Mouse (Mus musculus) limb, embryonic 11.5 days (tissue): ENCODE measurements around the gene Aldh3a2. TPM values are rescaled to one million over a fixed set of nuclear protein-coding genes. Genes with fewer than 3 reads are reported as not detected.
A peak's percentile ranks its signal among the peaks of the same experiment; 100 is the strongest.
"Not testable (repeated sequence)": the region's sequence is repeated elsewhere in the genome, so short reads cannot be mapped to it uniquely, and the experiment has no call there.

Experiments
- ATAC-seq: fragments of 200-750 bp; cut with Nextera tagmentation; 2 replicates; pipeline ENCODE4 v1.8.0; 2017; ENCODE audit warnings: low read depth; ENCODE audit not compliant: insufficient number of reproducible peaks, low FRiP score, low TSS enrichment
- DNase-seq: peaks from one replicate; pipeline ENCODE4 v3.0.0-alpha.2; 2015; ENCODE audit warnings: low spot score
- H3K27ac ChIP-seq: fragments of 300-500 bp; sonication (generic); replicated peaks from 2 replicates; pipeline ENCODE4 v1.5.1; 2014; ENCODE audit warnings: low read depth, mild to moderate bottlenecking, low read length
- H3K27me3 ChIP-seq: fragments of 300-500 bp; sonication (generic); 2 replicates; pipeline ENCODE4 v1.6.1; 2014; ENCODE audit warnings: mild to moderate bottlenecking, low read length, mixed read lengths; ENCODE audit not compliant: control insufficient read depth, insufficient read depth
- H3K36me3 ChIP-seq: fragments of 300-500 bp; sonication (generic); 2 replicates; pipeline ENCODE4 v1.6.1; 2014; ENCODE audit warnings: mild to moderate bottlenecking, low read length, moderate library complexity, mixed read lengths; ENCODE audit not compliant: control insufficient read depth, insufficient read depth
- H3K4me1 ChIP-seq: fragments of 300-500 bp; sonication (generic); 2 replicates; pipeline ENCODE4 v1.6.1; 2014; ENCODE audit warnings: low read length, mixed read lengths; ENCODE audit not compliant: control insufficient read depth, insufficient read depth
- H3K4me2 ChIP-seq: fragments of 300-500 bp; sonication (generic); 2 replicates; pipeline ENCODE4 v1.6.1; 2014; ENCODE audit warnings: low read depth, mild to moderate bottlenecking, moderate library complexity; ENCODE audit not compliant: severe bottlenecking
- H3K4me3 ChIP-seq: fragments of 300-500 bp; sonication (generic); 2 replicates; pipeline ENCODE4 v1.5.1; 2014; ENCODE audit warnings: low read depth, low read length
- H3K9ac ChIP-seq: fragments of 300-500 bp; sonication (generic); 2 replicates; pipeline ENCODE4 v1.6.1; 2014; ENCODE audit warnings: mild to moderate bottlenecking, low read length
- H3K9me3 ChIP-seq: fragments of 300-500 bp; sonication (generic); 2 replicates; pipeline ENCODE4 v1.6.1; 2016; ENCODE audit warnings: low read length; ENCODE audit not compliant: control insufficient read depth
- WGBS: fragments of 180-500 bp; shearing (Covaris S2); extraction: QIAGEN DNeasy Blood & Tissue Kit; methylation state at CpG from one replicate; pipeline ENCODE4 v1.1.7; 2014; 5-methylcytosine and 5-hydroxymethylcytosine counted together
- polyA plus RNA-seq: library from polyadenylated mRNA; unstranded; fragments of >200 nt; fragmentation: Nextera tagmentation; extraction: Ambion mirVana; gene quantifications from 2 replicates; pipeline ENCODE4 v1.2.1, GENCODE M21; 2014

The Aldh3a2 gene
- polyA plus RNA-seq, 1 experiment from 2014 or later: 16.8 TPM

- H3K4me1 ChIP-seq, ATAC-seq, H3K27me3 ChIP-seq, H3K4me3 ChIP-seq, H3K9me3 ChIP-seq, H3K4me2 ChIP-seq, DNase-seq, H3K9ac ChIP-seq, H3K27ac ChIP-seq, H3K36me3 ChIP-seq: not testable (repeated sequence)
- 90% methylated on average over 7 of the region's 10 CpGs for WGBS
Measured at GRCm38 (mm10) chr11:61192123-61192522, 75.1 kb downstream of the Aldh3a2 start.

GRCm38 (mm10) chr11:61190776-61191175 is 76.5 kb downstream of the Aldh3a2 start:
- H3K4me2 ChIP-seq: no peak overlapping the region
- H3K9me3 ChIP-seq: no peaks in the 10 kb centered on the region
- no peak overlapping the region for H3K4me3 ChIP-seq
- H3K4me1 ChIP-seq: no peaks in the 10 kb centered on the region
- H3K36me3 ChIP-seq: no peaks in the 10 kb centered on the region
- ATAC-seq (no peak), DNase-seq (no peak)
- no peaks in the 10 kb centered on the region for H3K27me3 ChIP-seq
- no peak overlapping the region for H3K9ac ChIP-seq
- 78% methylated on average over 2 of the region's 2 CpGs for WGBS
- no peak overlapping the region for H3K27ac ChIP-seq

- DNase-seq (no peak), ATAC-seq (no peak)
- WGBS: 88% methylated on average over 1 of the region's 1 CpGs
- no peaks in the 10 kb centered on the region for H3K36me3 ChIP-seq
- H3K4me2 ChIP-seq: no peak overlapping the region
- H3K27me3 ChIP-seq: no peaks in the 10 kb centered on the region
- no peaks in the 10 kb centered on the region for H3K4me1 ChIP-seq
- no peak overlapping the region for H3K27ac ChIP-seq
- H3K9me3 ChIP-seq: no peaks in the 10 kb centered on the region
- H3K4me3 ChIP-seq: no peak overlapping the region
- H3K9ac ChIP-seq: no peak overlapping the region
Measured at GRCm38 (mm10) chr11:61183820-61184219, 83.4 kb downstream of the Aldh3a2 start.

- Histone ChIP-seq H3K27me3 (no peaks in the 10 kb centered on the region), H3K4me3 (no peak overlapping the region), H3K9me3 (no peaks in the 10 kb centered on the region), H3K4me2 (no peak overlapping the region), H3K9ac (no peak overlapping the region), H3K27ac (no peak overlapping the region), H3K36me3 (no peaks in the 10 kb centered on the region), H3K4me1 (no peaks in the 10 kb centered on the region)
- DNase-seq (no peak), ATAC-seq (no peak)
Measured at GRCm38 (mm10) chr11:61181624-61182023, 85.6 kb downstream of the Aldh3a2 start.

- no peak overlapping the region for H3K9ac ChIP-seq
- H3K9me3 ChIP-seq: no peaks in the 10 kb centered on the region
- H3K4me2 ChIP-seq: no peak overlapping the region
- DNase-seq (no peak), ATAC-seq (no peak)
- 79% methylated on average over 3 of the region's 3 CpGs for WGBS
- no peak overlapping the region for H3K4me3 ChIP-seq
- H3K4me1 ChIP-seq: no peaks in the 10 kb centered on the region
- H3K27ac ChIP-seq: no peak overlapping the region
- H3K27me3 ChIP-seq: no peaks in the 10 kb centered on the region
- no peaks in the 10 kb centered on the region for H3K36me3 ChIP-seq
Measured at GRCm38 (mm10) chr11:61180361-61180760, 86.9 kb downstream of the Aldh3a2 start.

- WGBS: 87% methylated on average over 1 of the region's 1 CpGs
- no peak for ATAC-seq
Measured at GRCm38 (mm10) chr11:61176321-61176720, 90.9 kb downstream of the Aldh3a2 start.

GRCm38 (mm10) chr11:61175778-61176177 is 91.5 kb downstream of the Aldh3a2 start:
- no peaks in the 10 kb centered on the region for H3K27me3 ChIP-seq
- no peak overlapping the region for H3K27ac ChIP-seq
- no peaks in the 10 kb centered on the region for H3K9me3 ChIP-seq
- 73% methylated on average over 5 of the region's 5 CpGs for WGBS
- 0 out of 2 replicates have a peak, but pooled peaks cover 3% of the 10 kb centered on the region for H3K4me1 ChIP-seq
- no peak overlapping the region for H3K4me2 ChIP-seq
- H3K4me3 ChIP-seq: no peak overlapping the region
- no peaks in the 10 kb centered on the region for H3K36me3 ChIP-seq
- no peak for ATAC-seq
- H3K9ac ChIP-seq: no peak overlapping the region
- no peak for DNase-seq

More at GRCm38 (mm10) chr11:61176321-61176720, 90.9 kb downstream of the Aldh3a2 start:
- Histone ChIP-seq H3K9me3 (no peaks in the 10 kb centered on the region), H3K4me3 (no peak overlapping the region), H3K27ac (no peak overlapping the region), H3K4me1 (0 out of 2 replicates have a peak, but pooled peaks cover 3% of the 10 kb centered on the region), H3K27me3 (no peaks in the 10 kb centered on the region), H3K4me2 (no peak overlapping the region), H3K36me3 (no peaks in the 10 kb centered on the region), H3K9ac (no peak overlapping the region)
- DNase-seq: no peak

- Histone ChIP-seq H3K27me3 (no peaks in the 10 kb centered on the region), H3K36me3 (no peaks in the 10 kb centered on the region), H3K4me1 (0 out of 2 replicates have a peak, but pooled peaks cover 3% of the 10 kb centered on the region), H3K9me3 (no peaks in the 10 kb centered on the region), H3K4me2 (peak within 1 kb of the TSS; percentile 59), H3K27ac (peak within 1 kb of the TSS; percentile 78), H3K4me3 (peak within 1 kb of the TSS; percentile 82), H3K9ac (peak within 1 kb of the TSS; percentile 85)
- ATAC-seq (peak; percentile 99), DNase-seq (peak; percentile 98)
- WGBS: under 1% methylated on average over 66 of the region's 69 CpGs
Measured at GRCm38 (mm10) chr11:61174821-61175658, 92.2 kb downstream of the Aldh3a2 start, which contains the start of gene Usp22. TSS of gene Usp22 (minus strand) at chr11:61175055.
